Mouse (Mus musculus) heart, postnatal 0 days (tissue): ENCODE measurements around the gene Krt35.

Source experiments
- CTCF ChIP-seq: IDR thresholded peaks from 2 replicates; pipeline ENCODE4 v1.5.1; 2016; ENCODE audit warnings: antibody characterized with exemption, control low read depth, low read depth
- EP300 ChIP-seq: IDR thresholded peaks from 2 replicates; pipeline ENCODE4 v1.6.1; 2016; ENCODE audit warnings: antibody characterized with exemption, low read depth

- TF ChIP-seq CTCF (no peak), EP300 (no peak)
Observed at GRCm38 (mm10) chr11:100073873-100074272, 22.2 kb downstream of the Krt35 start.
